Mouse (Mus musculus): Measurements from ENCODE around the gene Mtap.

Mtap gene

GRCm38 (mm10) chr4:89212178-89212577 lies 75.3 kb downstream of the Mtap start:
- no peak for DNase-seq (ENCODE audit: low spot score)

Data from T-cell, adult 2 months (primary cell).